Mouse (Mus musculus) hindbrain, embryonic 11.5 days (tissue): Measurements from ENCODE around the gene Mta3. TPM values are rescaled to one million over a fixed set of nuclear protein-coding genes. Genes with fewer than 3 reads are reported as not detected.

Experiments used
- ATAC-seq: fragments of 200-750 bp; cut with Nextera tagmentation; 2 replicates; pipeline ENCODE4 v1.8.0; 2017; ENCODE audit warnings: mild to moderate bottlenecking, moderate TSS enrichment, moderate library complexity; ENCODE audit not compliant: low FRiP score
- DNase-seq: peaks from one replicate; pipeline ENCODE4 v3.0.0-alpha.2; 2015; ENCODE audit warnings: low spot score
- H3K27ac ChIP-seq: fragments of 300-500 bp; sonication (generic); 2 replicates; pipeline ENCODE4 v1.5.1; 2014; ENCODE audit warnings: mild to moderate bottlenecking, low read depth, low read length
- H3K27me3 ChIP-seq: fragments of 300-500 bp; sonication (generic); 2 replicates; pipeline ENCODE4 v1.6.1; 2014; ENCODE audit warnings: mild to moderate bottlenecking, low read length, moderate library complexity, mixed read lengths; ENCODE audit not compliant: control insufficient read depth, insufficient read depth
- H3K36me3 ChIP-seq: fragments of 300-500 bp; sonication (generic); 2 replicates; pipeline ENCODE4 v1.6.1; 2014; ENCODE audit warnings: mild to moderate bottlenecking, low read length, moderate library complexity, mixed read lengths; ENCODE audit not compliant: control insufficient read depth, insufficient read depth
- H3K4me1 ChIP-seq: fragments of 300-500 bp; sonication (generic); replicated peaks from 2 replicates; pipeline ENCODE4 v1.6.1; 2014; ENCODE audit warnings: low read length, mixed read lengths; ENCODE audit not compliant: control insufficient read depth, insufficient read depth
- H3K4me2 ChIP-seq: fragments of 300-500 bp; sonication (generic); replicated peaks from 2 replicates; pipeline ENCODE4 v1.6.1; 2014; ENCODE audit warnings: mild to moderate bottlenecking, low read depth, low read length
- H3K4me3 ChIP-seq: fragments of 300-500 bp; sonication (generic); 2 replicates; pipeline ENCODE4 v1.5.1; 2014; ENCODE audit warnings: low read depth, low read length
- H3K9ac ChIP-seq: fragments of 300-500 bp; sonication (generic); 2 replicates; pipeline ENCODE4 v1.6.1; 2014; ENCODE audit warnings: low read depth, low read length
- H3K9me3 ChIP-seq: fragments of 300-500 bp; sonication (generic); 2 replicates; pipeline ENCODE4 v1.6.1; 2016; ENCODE audit warnings: low read length; ENCODE audit not compliant: control insufficient read depth
- WGBS: fragments of 180-500 bp; shearing (Covaris S2); extraction: QIAGEN DNeasy Blood & Tissue Kit; methylation state at CpG from one replicate; pipeline ENCODE4 v1.1.7; 2014; 5-methylcytosine and 5-hydroxymethylcytosine counted together
- polyA plus RNA-seq: library from polyadenylated mRNA; unstranded; fragments of >200 nt; fragmentation: Nextera tagmentation; extraction: Ambion mirVana; gene quantifications from 2 replicates; pipeline ENCODE4 v1.2.1, GENCODE M21; 2014

The Mta3 gene
- polyA plus RNA-seq, 1 experiment from 2014 or later = 41.7 TPM

DNA sequence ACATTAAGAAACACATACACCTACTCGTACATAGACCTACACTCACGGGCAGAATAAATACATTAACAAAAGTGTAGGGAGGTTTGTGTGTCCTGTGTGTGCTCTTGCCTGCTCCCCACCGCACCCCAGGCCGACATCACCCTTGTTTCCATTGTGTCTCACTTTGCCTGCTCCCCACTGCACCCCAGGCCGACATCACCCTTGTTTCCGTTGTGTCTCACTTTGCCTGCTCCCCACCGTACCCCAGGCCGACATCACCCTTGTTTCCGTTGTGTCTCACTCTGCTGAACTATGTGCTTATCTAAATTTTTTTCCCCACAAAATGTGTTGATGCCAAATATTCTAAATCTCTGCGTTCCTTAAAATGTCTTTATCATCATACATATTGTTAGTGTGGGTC is 15.2 kb downstream of the Mta3 start:
- H3K27me3 ChIP-seq = no peaks in the 10 kb centered on the region
- no peak overlapping the region for H3K4me3 ChIP-seq
- no peak overlapping the region for H3K27ac ChIP-seq
- no peak overlapping the region for H3K9ac ChIP-seq
- no peaks in the 10 kb centered on the region for H3K4me1 ChIP-seq
- H3K9me3 ChIP-seq = no peaks in the 10 kb centered on the region
- ATAC-seq (no peak), DNase-seq (no peak)
- H3K4me2 ChIP-seq = no peak overlapping the region
- 94% methylated on average over 10 of the region's 10 CpGs for WGBS
- H3K36me3 ChIP-seq = peaks cover 2% of the 10 kb centered on the region; the same call in 1 of the 2 replicates

DNA sequence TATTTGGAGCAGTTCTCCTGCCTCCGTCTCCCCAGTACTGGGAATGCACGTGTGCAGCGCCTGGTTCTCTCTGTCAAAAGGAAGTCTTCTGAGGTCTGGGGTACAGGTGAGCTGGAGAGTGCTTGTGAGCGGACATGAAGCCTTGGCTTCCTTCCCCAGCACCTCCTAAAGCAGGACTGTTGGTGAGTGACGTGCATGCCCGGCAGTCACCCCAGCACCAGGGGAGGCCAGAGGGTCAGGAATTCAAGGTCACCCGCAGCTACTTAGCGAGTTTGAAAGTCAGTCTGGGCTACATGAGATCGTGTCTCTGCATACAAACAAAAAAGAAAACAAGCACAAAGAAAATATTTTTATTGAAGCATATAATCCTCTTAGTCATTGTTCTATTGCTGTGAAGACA is 17.1 kb downstream of the Mta3 start:
- Histone ChIP-seq H3K27ac (no peak overlapping the region), H3K4me1 (no peaks in the 10 kb centered on the region), H3K9ac (no peak overlapping the region), H3K27me3 (no peaks in the 10 kb centered on the region), H3K36me3 (no peaks in the 10 kb centered on the region), H3K4me2 (no peak overlapping the region), H3K4me3 (no peak overlapping the region), H3K9me3 (no peaks in the 10 kb centered on the region)
- DNase-seq = no peak
- whole genome bisulfite sequencing = 58% methylated on average over 9 of the region's 9 CpGs
- no peak for ATAC-seq

DNA sequence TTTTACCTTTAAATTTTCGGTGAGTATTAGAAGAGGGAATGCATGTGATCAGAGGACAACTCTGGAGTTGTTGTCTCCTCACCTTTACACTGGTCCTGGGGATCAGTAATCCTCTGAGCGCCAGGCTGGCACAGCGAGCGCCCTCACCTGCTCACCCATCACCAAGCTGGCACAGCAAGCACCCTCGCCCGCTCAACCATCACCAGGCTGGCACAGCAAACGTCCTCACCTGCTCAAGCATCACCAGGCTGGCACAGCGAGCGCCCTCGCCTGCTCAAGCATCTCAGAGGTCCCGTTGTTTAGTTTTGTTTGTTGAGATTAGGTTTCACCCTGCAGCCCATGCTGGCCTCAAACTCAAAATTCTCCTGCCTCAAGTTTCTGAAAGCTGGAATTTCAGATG is 20.5 kb downstream of the Mta3 start:
- Histone ChIP-seq H3K9me3 (no peaks in the 10 kb centered on the region), H3K36me3 (no peaks in the 10 kb centered on the region), H3K4me1 (no peaks in the 10 kb centered on the region), H3K9ac (no peak overlapping the region), H3K27ac (no peak overlapping the region), H3K4me2 (no peak overlapping the region), H3K27me3 (no peaks in the 10 kb centered on the region), H3K4me3 (no peak overlapping the region)
- 90% methylated on average over 11 of the region's 11 CpGs for WGBS
- ATAC-seq (no peak), DNase-seq (no peak)

DNA sequence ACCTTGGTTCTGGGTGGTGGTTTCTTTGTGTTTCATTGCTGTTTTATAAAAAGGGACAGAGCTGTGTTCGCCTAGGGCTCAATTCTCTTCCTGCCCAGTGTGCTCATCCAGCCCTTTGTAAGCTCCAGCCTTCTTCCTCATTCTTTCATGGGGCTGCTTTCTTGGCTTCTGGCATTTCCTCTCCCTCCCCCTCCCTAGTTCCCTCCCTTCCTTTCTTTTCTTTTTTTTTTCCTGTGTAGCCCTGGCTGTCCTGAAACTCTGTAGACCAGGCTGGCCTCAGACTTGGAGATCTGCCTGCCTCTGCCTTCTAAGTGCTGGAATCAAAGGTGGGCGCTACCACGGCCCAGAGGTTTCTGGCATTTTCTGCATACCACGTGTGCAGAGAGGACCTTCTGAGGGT is 21.7 kb downstream of the Mta3 start:
- H3K4me1 ChIP-seq = no peaks in the 10 kb centered on the region
- H3K9me3 ChIP-seq = no peaks in the 10 kb centered on the region
- no peak for ATAC-seq
- no peaks in the 10 kb centered on the region for H3K27me3 ChIP-seq
- H3K4me2 ChIP-seq = no peak overlapping the region
- no peak for DNase-seq
- no peaks in the 10 kb centered on the region for H3K36me3 ChIP-seq
- WGBS = 91% methylated on average over 4 of the region's 4 CpGs
- H3K9ac ChIP-seq = no peak overlapping the region
- no peak overlapping the region for H3K4me3 ChIP-seq
- no peak overlapping the region for H3K27ac ChIP-seq

DNA sequence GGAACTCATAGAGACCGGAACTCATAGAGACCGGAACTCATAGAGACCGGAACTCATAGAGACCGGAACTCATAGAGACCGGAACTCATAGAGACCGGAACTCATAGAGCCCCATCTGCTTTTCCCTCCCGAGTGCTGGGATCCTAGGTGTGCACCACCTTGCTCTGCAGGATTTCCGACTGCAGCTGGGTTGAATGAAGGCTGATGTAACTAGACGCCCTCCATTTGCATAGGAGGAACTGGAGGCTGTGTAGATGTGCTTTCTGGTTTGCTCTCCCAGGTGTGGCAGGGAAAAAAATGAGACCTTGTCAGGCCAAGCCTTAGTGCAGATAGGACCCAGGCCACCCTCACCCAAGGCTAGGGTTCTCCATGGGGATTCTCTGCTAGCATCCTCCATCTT is 23.1 kb downstream of the Mta3 start:
- Histone ChIP-seq H3K27ac (no peak overlapping the region), H3K27me3 (no peaks in the 10 kb centered on the region), H3K4me2 (no peak overlapping the region), H3K9ac (no peak overlapping the region), H3K4me3 (no peak overlapping the region), H3K36me3 (no peaks in the 10 kb centered on the region), H3K4me1 (no peaks in the 10 kb centered on the region), H3K9me3 (no peaks in the 10 kb centered on the region)
- ATAC-seq (no peak), DNase-seq (no peak)
- 94% methylated on average over 9 of the region's 9 CpGs for WGBS

DNA sequence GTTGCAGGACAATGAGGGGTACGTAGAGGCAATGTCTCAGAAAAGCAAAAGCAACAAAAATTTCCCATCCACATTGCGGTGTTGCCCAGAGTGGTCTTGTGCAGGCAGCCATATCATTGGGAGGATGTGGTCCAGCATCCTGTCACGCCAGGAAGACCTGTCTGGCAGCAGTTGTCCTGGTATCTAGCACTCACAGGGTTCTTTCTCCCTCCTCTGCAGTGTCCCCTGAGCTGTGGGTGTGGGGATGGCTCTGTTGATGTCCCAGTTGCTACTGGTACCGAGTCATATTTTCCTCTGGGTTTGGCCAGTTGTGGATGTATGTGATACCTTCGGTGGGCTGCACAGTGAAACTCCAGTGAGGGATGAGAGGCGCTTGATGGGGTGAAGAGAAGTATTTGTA is 24.2 kb downstream of the Mta3 start:
- no peaks in the 10 kb centered on the region for H3K27me3 ChIP-seq
- DNase-seq (no peak), ATAC-seq (no peak)
- no peaks in the 10 kb centered on the region for H3K4me1 ChIP-seq
- H3K9ac ChIP-seq = no peak overlapping the region
- H3K9me3 ChIP-seq = no peaks in the 10 kb centered on the region
- H3K4me2 ChIP-seq = no peak overlapping the region
- H3K4me3 ChIP-seq = no peak overlapping the region
- no peak overlapping the region for H3K27ac ChIP-seq
- WGBS = 92% methylated on average over 6 of the region's 6 CpGs
- no peaks in the 10 kb centered on the region for H3K36me3 ChIP-seq

DNA sequence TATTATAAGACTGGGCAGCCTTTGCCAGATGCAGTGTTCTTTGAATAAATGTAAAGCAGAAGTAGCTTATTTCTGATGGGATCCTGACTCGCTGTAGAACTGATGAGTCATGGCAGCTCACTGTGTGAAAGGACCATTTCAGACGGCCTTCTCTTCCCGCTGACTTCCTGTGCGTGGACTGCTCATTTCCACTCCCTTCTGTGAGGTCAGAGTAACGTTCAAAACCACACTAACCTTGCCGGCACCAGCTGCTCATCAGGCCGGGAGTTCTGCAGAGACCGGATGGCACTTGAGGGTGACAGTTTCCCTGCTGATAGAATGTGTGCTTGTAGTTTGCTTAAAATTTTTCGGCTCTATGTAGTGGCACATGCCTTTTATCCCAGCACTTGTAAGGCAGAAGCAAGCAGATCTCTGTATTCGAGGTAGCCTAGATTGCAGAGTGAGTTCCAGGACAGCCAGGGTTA is 26.2 kb downstream of the Mta3 start:
- ATAC-seq = no peak
- DNase-seq = no peak
- WGBS = 62% methylated on average over 10 of the region's 10 CpGs

DNA sequence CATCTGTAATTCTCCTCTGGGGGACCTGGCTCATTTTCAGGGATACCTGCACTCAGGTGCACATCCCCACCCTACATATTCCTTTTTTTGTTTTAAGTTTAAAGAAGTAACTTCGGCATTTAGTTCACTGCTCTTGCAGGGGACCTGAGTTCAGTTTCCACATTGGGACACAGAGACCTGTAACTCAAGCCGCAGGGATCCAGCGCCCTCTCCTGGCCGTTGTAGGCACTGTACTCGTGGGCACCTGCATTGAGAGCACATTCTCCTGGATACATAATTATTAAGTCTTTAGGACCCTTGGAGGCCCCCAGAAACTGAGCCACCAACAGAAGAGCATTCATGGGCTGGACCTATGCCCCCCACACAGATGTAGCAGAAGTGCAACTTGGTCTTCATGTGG is 26.8 kb downstream of the Mta3 start:
- DNase-seq (peak; percentile 68), ATAC-seq (no peak)
- H3K27me3 ChIP-seq = no peaks in the 10 kb centered on the region
- no peak overlapping the region for H3K4me3 ChIP-seq
- H3K4me1 ChIP-seq = no peaks in the 10 kb centered on the region
- H3K27ac ChIP-seq = no peak overlapping the region
- 38% methylated on average over 5 of the region's 5 CpGs for WGBS
- no peak overlapping the region for H3K9ac ChIP-seq
- H3K4me2 ChIP-seq = no peak overlapping the region
- H3K9me3 ChIP-seq = no peaks in the 10 kb centered on the region
- H3K36me3 ChIP-seq = no peaks in the 10 kb centered on the region

More for the DNA sequence above, 26.2 kb downstream of the Mta3 start:
- Histone ChIP-seq H3K9me3 (no peaks in the 10 kb centered on the region), H3K4me1 (no peaks in the 10 kb centered on the region), H3K27ac (no peak overlapping the region), H3K4me3 (no peak overlapping the region), H3K36me3 (no peaks in the 10 kb centered on the region), H3K9ac (no peak overlapping the region), H3K27me3 (no peaks in the 10 kb centered on the region), H3K4me2 (no peak overlapping the region)

DNA sequence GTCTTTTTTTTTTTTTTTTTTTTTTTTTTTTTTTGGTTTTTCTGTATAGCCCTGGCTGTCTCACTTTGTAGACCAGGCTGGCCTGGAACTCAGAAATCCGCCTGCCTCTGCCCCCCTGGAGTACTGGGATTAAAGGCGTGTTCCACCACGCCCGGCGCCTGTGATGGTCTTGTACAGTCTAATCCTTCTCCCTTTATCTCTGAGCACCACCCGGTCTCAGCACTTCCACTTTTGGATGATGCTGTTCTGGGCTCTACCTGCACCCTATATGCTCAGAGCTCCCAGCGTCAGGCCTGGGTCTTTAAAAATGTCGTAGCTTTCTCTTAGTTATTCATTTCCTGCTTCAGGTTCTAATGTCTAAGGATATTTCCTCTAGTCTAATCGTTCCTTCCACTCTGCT is 30.7 kb downstream of the Mta3 start:
- Histone ChIP-seq H3K36me3 (no peaks in the 10 kb centered on the region), H3K27me3 (no peaks in the 10 kb centered on the region), H3K4me1 (no peaks in the 10 kb centered on the region), H3K9me3 (no peaks in the 10 kb centered on the region), H3K9ac (no peak overlapping the region), H3K4me3 (no peak overlapping the region), H3K27ac (no peak overlapping the region), H3K4me2 (no peak overlapping the region)
- DNase-seq (no peak), ATAC-seq (no peak)
- 96% methylated on average over 9 of the region's 9 CpGs for WGBS
